Mouse (Mus musculus): ENCODE data around the gene Gm3269.
"Not testable (repeated sequence)": the region's sequence is repeated elsewhere in the genome, so short reads cannot be mapped to it uniquely, and the experiment has no call there.

Gm3269 gene

GRCm38 (mm10) chr14:4837806-4838205 lies at the start of gene Gm3269:
Gene Gm3269 (plus strand): TSS chr14:4838106.
- DNase-seq (ENCODE audit: low spot score in 2 of 2): not testable (repeated sequence)

- peak in 1 of 2 experiments; percentile 3 for DNase-seq (ENCODE audit: low spot score in 2 of 2)
Measured at GRCm38 (mm10) chr14:4806421-4806820, 31.5 kb upstream of the Gm3269 start.

DNA sequence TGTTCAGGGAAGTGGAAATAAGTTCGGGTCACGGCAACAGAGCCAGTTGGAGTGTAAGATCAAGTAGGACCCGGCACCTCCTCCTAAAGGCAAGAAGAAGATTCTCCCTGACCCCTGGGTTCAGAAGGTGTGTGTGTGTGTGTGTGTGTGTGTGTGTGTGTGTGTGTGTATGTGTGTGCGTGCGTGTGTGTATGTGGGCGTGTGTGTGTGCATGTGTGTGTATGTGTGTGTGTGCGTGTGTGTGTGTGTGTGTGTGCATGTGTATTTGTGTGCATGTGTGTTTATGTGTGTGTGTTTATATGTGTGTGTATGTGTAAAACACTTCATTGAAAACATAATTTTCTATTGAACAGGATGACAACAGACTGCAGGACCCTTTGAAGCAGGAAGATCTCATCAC lies 16.0 kb upstream of the Gm3269 start:
- peak in 1 of 2 experiments; percentile 15 for DNase-seq (ENCODE audit: low spot score in 2 of 2)

DNA sequence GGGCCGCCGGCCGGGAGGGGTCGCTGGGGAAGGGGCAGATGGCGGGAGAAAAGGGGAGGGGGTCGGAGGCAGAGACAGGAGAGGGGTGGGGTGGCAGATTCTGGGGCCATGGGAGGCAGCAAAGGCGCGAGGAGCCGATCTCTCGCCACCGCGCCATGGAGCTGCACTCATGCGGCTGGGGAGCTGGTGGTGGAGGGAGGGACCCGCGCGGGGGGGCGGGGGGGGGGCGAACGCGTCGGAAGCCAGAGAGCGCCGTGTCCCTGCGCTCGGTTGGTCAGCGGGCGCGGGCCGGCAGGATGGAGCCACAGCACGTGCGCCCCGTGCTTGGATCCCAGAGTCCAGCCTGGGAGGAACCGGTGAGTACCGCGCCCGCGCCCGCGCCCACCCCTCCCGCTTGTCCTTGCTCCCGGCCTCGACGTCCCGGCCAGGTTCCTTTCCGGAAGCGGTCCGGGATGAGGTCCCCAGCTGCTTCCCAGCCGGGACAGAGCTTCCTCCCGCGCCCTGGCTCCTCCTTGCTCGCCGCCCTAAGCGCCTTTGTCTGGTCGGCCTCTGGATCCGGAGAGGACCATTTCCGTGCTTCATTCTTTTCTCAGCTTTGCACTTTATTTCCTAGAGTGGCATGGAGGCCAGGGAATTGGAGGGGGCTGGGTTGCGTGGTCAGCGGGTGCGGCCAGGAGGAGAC lies 17.5 kb downstream of the Gm3269 start, which contains the start of gene Gm3264:
TSS of gene Gm3264 (plus strand) at position 278 of the 682 bp plus-strand sequence.
- DNase-seq (ENCODE audit: low spot score in 2 of 2): peak; percentile 1 to 13

DNA sequence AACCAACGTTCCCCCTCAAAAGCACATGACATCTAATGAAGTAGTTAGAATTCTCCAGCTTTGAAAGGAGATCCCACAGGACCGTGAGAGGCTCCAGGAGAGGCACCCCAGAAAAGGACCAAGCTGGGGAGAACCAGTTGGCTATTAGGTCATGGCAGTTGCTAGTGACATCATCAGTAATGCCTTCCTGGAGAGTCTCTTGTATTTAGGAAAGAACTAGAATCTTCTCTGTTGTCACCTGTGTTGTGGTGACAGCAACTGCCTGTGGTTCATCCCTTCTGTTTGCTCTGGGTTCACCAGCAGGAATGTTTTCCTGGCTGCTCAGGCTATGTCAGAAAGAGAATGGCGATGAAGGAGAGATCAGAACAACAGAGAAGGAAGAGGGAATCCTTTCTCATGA lies 54.2 kb downstream of the Gm3269 start, which contains the start of gene Gm3278:
TSS of gene Gm3278 (plus strand) at position 301 of the 400 bp plus-strand sequence.
- DNase-seq (ENCODE audit: low spot score in 2 of 2): not testable (repeated sequence)
